Mouse (Mus musculus): ENCODE measurements around the gene Mindy4.
"Not testable (repeated sequence)": the region's sequence is repeated elsewhere in the genome, so short reads cannot be mapped to it uniquely, and the experiment has no call there.

Mindy4 gene

DNA sequence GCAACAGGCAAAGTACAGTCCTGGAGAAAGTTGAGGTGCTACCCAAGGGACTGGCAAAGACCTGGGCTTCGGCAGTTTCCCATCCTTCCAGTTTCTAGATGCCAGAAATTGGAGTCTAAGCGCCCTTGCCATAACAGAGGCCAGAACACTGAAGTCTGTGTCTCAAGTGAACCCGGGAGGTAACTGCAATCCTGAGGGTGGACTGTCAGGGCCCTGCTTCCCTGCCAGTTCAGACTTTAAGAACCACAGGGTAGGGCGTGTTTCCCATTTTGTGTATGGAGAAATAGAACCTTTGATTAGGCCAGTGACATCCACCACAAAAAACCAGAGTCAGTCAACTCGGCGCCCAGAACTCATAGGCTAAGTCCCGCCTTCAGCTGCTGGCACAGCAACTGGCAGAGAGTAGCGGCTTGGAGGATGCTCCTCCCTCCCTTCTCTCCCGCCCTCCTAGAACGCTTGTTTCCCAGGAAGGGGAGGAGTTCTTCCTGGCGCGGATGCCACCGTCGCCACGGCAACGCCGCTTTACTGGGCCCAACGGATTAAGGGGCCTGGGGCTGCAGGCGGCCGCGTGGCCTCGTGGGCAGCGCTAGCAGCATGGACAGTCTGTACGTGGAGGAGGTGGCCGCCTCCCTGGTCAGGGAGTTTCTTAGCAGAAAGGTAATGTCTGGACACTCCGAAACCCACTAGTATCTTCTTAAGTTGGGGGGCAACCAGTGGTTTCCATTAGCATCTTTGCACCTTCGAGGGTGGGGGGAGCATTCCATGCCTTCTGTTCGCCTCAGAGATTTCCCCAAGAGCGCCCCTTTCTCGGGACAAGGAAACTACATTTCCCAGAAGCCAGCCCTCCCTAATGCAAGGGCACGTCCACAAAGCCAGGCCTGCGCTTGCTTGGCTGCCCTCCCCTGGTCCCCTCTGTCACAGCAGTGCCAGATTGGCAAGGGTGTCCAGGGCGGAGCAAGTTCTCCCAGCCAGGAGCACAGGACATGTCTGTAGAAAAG is at the start of gene Mindy4:
Mindy4 (plus strand) TSS at position 471 of the 998 bp plus-strand sequence.
- peak; percentile 79 to 85 for DNase-seq

- DNase-seq = no peak
Observed at GRCm38 (mm10) chr6:55159256-55159655, 43.9 kb upstream of the Mindy4 start.

GRCm38 (mm10) chr6:55161311-55161761 is 41.8 kb upstream of the Mindy4 start:
- no peak for DNase-seq

- DNase-seq = no peak
Observed at GRCm38 (mm10) chr6:55163046-55163584, 40.1 kb upstream of the Mindy4 start.

GRCm38 (mm10) chr6:55166777-55167463 is 36.3 kb upstream of the Mindy4 start:
- peak; percentile 60 to 77 for DNase-seq

GRCm38 (mm10) chr6:55169818-55170217 is 33.4 kb upstream of the Mindy4 start:
- no peak for DNase-seq

DNA sequence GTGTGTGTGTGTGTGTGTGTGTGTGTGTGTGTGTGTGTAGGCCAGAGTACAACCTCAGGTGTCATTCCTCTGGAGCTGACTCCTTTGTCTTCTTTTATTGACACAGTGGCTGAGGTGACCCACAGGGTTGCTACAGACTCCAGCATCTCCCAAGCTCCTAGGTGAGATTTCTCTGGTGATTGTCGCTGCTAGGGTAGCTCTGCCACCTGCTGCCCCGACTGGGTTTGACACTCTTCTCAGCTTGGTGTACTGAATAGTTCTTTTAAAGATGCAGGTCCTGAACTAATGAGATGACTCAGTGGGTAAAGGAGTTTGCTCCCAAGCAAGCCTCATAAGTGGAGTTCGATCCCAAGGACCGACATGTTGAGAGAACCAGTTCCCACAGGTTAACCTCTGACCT is 31.5 kb upstream of the Mindy4 start:
- no peak for DNase-seq

DNA sequence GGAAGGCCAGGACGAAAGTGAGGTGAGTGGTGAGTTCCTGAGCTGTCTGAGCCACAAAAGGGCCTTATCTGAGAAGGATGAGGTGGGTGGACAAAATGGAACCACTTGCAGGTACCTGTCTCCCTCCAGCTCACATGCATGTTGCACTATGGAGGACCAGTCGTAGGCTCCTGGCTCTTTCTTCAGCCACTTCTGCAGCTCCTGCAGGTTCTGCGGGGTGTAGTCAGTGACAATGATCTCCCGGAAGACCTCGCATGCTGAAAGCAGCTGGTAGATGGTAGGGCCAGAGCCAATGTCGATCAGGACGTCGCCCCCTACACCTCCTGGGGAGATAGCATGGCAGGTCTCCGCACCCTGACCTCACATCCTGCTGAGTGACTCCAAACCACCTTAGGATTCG is 30.0 kb upstream of the Mindy4 start:
- no peak for DNase-seq

DNA sequence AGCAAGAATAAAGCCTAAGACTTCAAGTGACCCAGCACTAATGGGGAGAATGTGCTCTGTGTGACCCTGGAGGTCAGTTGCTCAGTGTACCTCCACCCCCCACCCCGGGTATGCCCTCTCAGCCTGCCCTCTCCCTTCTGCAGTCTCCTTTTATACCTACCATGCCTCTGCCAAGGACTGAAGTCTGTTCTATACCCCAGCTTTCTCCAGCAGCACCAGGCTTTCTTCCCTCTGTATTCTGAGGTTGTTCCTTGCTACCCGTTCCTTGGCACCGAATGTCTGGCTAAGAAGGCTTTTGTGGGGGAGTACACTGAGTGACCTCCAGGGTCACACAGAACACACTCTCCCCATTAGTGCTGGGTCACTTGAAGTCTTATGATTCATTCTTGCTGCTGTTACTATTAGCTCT is 29.2 kb upstream of the Mindy4 start:
- no peak for DNase-seq

DNA sequence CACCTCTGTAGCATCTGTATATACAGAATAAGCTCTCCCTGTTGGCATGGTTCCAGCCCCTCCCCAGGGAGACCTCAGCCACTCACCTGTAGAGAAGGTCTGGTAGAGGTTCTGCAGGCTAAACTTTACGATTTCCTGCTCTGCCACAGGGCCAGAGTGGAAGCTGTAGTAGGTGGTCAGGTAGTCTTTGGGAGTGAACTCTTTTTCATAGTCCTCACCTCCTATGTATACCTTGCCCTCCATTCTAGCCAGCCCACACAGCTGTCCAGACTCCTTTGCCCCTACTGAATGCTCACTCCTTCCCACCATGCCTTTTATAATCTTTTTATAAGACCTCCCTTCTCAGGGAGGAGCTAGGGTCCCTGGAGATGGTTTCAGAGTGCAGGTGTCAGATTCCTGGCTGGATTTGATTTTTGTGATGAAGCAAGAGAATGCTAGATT is 28.4 kb upstream of the Mindy4 start, which contains the start of gene Inmt:
Inmt (minus strand) TSS at position 303 of the 441 bp plus-strand sequence.
- DNase-seq = no peak

DNA sequence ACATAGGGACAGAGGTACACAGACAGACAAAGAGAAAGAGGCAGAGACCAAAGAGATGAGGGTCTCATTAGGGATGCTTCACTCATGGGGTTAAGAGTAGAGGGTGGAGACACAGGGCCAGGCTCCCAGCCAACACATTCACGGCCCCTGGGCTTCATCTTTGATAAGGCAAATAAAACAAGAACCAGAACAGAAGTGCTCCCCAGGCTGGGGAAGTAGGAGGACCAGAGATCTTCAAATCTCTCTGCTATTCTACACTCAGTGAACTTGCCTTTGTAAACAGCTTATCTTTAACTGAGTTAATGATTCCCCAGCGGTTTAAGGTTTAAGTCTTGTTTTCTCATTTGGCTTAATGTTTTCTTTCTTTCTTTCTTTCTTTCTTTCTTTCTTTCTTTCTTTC is 27.7 kb upstream of the Mindy4 start:
- DNase-seq = no peak

DNA sequence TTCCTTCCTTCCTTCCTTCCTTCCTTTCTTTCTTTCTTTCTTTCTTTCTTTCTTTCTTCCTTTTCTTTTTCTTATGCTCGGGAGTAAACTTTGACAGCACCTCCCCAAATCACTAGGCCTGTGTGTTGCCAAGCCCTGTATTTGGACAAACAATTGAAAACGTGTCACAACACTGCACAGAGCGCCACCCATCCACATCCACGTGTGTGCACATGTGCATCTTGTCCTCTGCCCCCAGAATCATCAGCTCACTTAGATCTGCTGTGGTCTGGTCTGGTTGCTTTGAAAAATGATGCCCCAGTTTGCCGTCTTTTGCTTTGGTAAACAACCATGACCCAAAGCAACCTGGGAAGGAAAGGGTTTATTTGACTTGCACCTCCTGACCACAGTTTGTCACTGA is 27.3 kb upstream of the Mindy4 start:
- DNase-seq = no peak

DNA sequence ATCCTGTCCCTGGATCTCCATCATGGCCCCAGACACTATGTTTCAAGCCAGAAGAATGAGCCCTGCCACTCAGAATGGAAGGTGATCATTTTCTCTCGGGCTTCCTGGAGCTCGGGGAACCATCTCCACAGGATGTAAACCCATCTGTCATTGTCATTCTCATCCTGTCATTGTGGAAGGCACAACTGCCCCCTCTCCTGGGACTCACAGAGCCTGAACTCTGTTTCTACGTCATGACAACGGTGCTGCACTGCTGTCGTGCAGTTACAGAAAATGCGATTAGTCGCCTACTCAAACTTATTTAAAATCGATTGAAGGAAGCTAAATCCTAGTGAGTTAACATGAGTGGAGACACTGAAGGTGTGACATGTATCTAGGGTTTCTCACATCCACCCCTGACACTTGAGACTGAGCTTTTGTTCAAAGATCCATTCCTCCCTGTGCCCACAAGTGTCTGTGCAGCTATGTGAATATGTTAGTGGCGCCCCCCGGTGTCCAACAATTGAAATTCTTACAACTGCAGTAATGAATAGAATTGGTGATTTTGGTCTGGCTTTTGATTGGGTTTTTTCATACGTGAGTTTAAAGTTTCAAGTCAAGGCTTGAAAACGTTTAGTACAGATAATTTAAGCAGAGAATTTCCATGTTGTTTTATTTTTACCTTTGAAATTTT is 26.0 kb upstream of the Mindy4 start:
- DNase-seq = peak; percentile 10 to 14

GRCm38 (mm10) chr6:55179560-55179959 is 23.6 kb upstream of the Mindy4 start:
- DNase-seq = no peak

- DNase-seq = no peak
Observed at GRCm38 (mm10) chr6:55182655-55183430, 20.3 kb upstream of the Mindy4 start.

DNA sequence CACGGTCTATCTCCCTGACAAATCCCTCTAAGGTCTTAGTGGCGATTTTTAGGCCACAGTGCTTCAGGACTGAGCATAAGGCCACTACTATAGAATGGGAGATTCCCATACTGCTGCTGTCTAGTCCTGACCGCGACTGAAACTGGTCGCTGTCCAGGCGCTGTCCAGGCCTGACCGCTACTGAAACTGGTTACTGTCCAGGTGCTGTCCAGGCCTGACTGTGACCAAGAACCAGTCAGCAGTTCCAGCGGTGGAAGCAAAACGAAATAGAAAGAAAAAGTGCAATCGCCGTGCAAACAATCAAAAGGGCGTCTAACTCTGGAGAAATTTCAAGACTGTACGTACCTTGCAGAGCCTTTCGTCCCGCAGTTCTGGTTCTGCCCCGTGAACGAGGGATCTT is 15.4 kb upstream of the Mindy4 start:
- DNase-seq = not testable (repeated sequence)

DNA sequence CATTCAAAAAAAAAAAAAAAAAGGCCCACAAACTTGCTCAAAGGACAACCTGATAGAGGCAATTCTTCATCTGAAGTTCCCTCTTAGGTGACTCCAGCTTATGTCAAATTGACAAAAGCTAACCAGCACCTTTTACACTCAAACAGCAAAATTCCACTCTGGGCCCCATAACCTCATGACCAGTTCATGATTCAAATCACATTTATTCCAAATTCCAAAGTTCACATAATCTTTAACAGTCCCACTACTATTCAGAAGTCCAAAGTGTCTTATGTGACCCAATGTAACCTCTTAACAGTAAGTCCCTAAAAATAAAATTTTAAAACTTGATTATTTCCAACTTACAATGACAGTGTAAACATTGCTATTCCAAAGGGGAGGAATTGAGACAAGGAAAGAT is 13.8 kb upstream of the Mindy4 start:
- DNase-seq = no peak

- DNase-seq = no peak
Observed at GRCm38 (mm10) chr6:55191537-55191936, 11.6 kb upstream of the Mindy4 start.

- no peak for DNase-seq
Observed at GRCm38 (mm10) chr6:55193171-55193570, 10.0 kb upstream of the Mindy4 start.

- no peak for DNase-seq
Observed at GRCm38 (mm10) chr6:55199047-55199446, 4.1 kb upstream of the Mindy4 start.

- DNase-seq = no peak
Observed at GRCm38 (mm10) chr6:55203931-55204330, 748 bp downstream of the Mindy4 start.

DNA sequence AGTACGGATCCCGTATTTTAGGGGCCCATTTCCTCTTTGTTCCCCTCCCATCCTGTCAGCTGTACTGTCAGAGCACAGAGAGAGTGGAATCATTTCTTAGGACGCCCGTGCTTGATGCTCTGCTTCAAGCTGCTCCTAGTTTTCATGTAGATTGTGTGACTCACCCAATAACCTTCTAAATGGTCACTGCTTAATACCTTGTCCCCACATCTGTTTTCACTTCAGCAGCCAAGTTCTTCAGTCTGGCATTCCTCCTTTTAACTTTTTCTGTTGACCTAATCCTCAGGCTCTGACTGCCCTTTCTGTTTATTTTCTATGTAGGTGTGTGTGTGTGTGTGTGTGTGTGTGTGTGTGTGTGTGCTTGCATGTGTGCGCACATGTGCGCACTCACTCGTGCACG is 4.6 kb downstream of the Mindy4 start:
- DNase-seq = no peak
